Mouse (Mus musculus): ENCODE measurements around the gene 4930578G10Rik. TPM values are rescaled to one million over a fixed set of nuclear protein-coding genes. Genes with fewer than 3 reads are reported as not detected.

4930578G10Rik gene
- total and polyA plus RNA-seq, 3 experiments = not detected

DNA sequence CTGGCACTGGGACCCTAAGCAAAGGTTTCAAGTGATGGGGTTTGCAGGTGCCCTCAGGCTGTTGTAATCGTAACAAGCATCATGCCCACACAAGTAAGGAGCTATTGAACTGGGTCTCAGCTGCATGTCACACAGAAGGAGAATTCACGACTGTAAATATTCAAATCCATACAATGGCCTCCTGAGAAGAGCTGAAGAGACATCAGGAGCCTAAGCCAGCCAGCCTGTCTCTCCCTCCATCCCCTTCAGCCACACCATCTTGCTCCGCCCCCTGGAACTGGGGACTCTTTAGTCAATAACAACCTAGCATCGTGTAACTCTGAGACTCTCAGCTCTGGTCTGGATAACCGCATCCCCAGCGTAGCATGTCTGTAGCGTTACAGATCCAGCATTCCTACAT is 155.8 kb downstream of the 4930578G10Rik start:
- no peak for DNase-seq (ENCODE audit: extremely low read depth)
- Histone ChIP-seq H3K9ac (ENCODE audit: insufficient read depth, low read depth) (no peak overlapping the region), H3K79me2 (replicated peaks; ENCODE audit: control insufficient read depth, extremely low read depth, insufficient read depth, poor library complexity, severe bottlenecking) (no peaks in the 10 kb centered on the region), H3K4me2 (ENCODE audit: insufficient read depth, low read depth, poor library complexity, severe bottlenecking) (no peak overlapping the region), H3K27me3 (replicated peaks) (peaks cover 20% of the 10 kb centered on the region), H3K4me3 (replicated peaks in 1 of 3; ENCODE audit: low read depth in 2 of 3, low read length in 2 of 3, poor library complexity in 1 of 3) (no peak overlapping the region), H3K9me3 (replicated peaks; ENCODE audit: low read length) (peaks cover 3% of the 10 kb centered on the region), H3K27ac (ENCODE audit: insufficient read depth, low read depth) (no peak overlapping the region), H3K36me3 (replicated peaks in 1 of 2; ENCODE audit: control insufficient read depth in 1 of 2, insufficient read depth in 1 of 2, low read length in 1 of 2) (no peaks in the 10 kb centered on the region), H3K4me1 (ENCODE audit: control insufficient read depth in 1 of 2, insufficient read depth in 2 of 2) (no peaks in the 10 kb centered on the region)
- in situ Hi-C loops (cut with MboI; ENCODE audit: low pct_ligation_motif_present, low pct_unique_long_range_greater_than_20kb, low sequenced_read_pairs) = no loop called here
- TF ChIP-seq ZMIZ1 (IDR thresholded peaks at IDR 0.05; ENCODE audit: low read depth, low read length) = no peak
- no peak for TF ChIP-seq SIN3A (IDR thresholded peaks at IDR 0.05; ENCODE audit: low read length)
- TF ChIP-seq TBP (conservative IDR thresholded peaks at IDR 0.05; ENCODE audit: low read depth, low read length) = no peak
- no peak for TF ChIP-seq ETS1 (conservative IDR thresholded peaks at IDR 0.05; ENCODE audit: low read depth, low read length)
- no peak for TF ChIP-seq RCOR1 (conservative IDR thresholded peaks at IDR 0.05; ENCODE audit: low read depth, low read length)
- no peak for TF ChIP-seq ZKSCAN1 (IDR thresholded peaks at IDR 0.05; ENCODE audit: borderline replicate concordance, low read depth, low read length)
- no peak for TF ChIP-seq POLR2A (IDR thresholded peaks at IDR 0.05; ENCODE audit: low read depth, low read length)
- no peak for TF ChIP-seq RAD21 (IDR thresholded peaks at IDR 0.05; ENCODE audit: low read depth, low read length)
- no peak for TF ChIP-seq MXI1 (IDR thresholded peaks at IDR 0.05; ENCODE audit: low read depth, low read length)
- no peak for TF ChIP-seq MEF2A (IDR thresholded peaks at IDR 0.05; ENCODE audit: borderline replicate concordance, low read depth, low read length)
- TF ChIP-seq ZC3H11A (IDR thresholded peaks at IDR 0.05; ENCODE audit: low read depth, low read length) = no peak
- no peak for TF ChIP-seq IRF4 (IDR thresholded peaks at IDR 0.05; ENCODE audit: low read depth, low read length)
- TF ChIP-seq SMC3 (IDR thresholded peaks at IDR 0.05; ENCODE audit: low read depth, low read length) = no peak
- no peak for TF ChIP-seq JUND (conservative IDR thresholded peaks at IDR 0.05; ENCODE audit: low read depth, low read length)
- no peak for TF ChIP-seq KAT2A (IDR thresholded peaks at IDR 0.05; ENCODE audit: insufficient replicate concordance, low read length)
- TF ChIP-seq NRF1 (IDR thresholded peaks at IDR 0.05; ENCODE audit: low read depth, low read length) = no peak
- dilution Hi-C loops (cut with MboI; ENCODE audit: extremely low pct_ligation_motif_present, extremely low pct_unique_long_range_greater_than_20kb, low sequenced_read_pairs) = no loop called here

DNA sequence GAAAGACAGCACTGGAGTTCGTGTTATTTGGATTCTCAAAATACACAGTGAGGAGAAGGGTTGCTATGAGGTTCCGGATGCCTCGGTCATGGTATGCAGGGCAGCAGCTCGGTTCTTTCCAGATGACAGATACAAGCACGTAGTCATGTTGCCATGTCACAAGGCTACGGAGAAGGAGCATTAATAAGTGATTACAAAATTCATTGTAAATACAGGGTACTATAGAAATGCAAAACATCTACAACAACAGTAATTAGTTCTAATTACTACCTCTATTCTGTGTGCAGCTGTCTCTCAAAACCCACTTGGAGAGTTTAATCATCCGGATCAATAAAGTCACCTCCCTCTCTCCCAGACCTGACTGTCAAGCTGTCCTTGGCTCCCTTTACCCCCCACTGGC is 159.8 kb downstream of the 4930578G10Rik start:
- H3K27ac ChIP-seq (ENCODE audit: insufficient read depth, low read depth) = no peak overlapping the region
- no peak for DNase-seq (ENCODE audit: extremely low read depth)
- H3K79me2 ChIP-seq (replicated peaks; ENCODE audit: control insufficient read depth, extremely low read depth, insufficient read depth, poor library complexity, severe bottlenecking) = no peaks in the 10 kb centered on the region
- no peak overlapping the region for H3K4me2 ChIP-seq (ENCODE audit: insufficient read depth, low read depth, poor library complexity, severe bottlenecking)
- H3K36me3 ChIP-seq (replicated peaks in 1 of 2; ENCODE audit: control insufficient read depth in 1 of 2, insufficient read depth in 1 of 2, low read length in 1 of 2) = no peaks in the 10 kb centered on the region
- H3K4me1 ChIP-seq (ENCODE audit: control insufficient read depth in 1 of 2, insufficient read depth in 2 of 2) = no peaks in the 10 kb centered on the region
- H3K9me3 ChIP-seq (replicated peaks; ENCODE audit: low read length) = peaks cover 3% of the 10 kb centered on the region
- dilution Hi-C loops (cut with MboI; ENCODE audit: extremely low pct_ligation_motif_present, extremely low pct_unique_long_range_greater_than_20kb, low sequenced_read_pairs) = no loop called here
- no peak overlapping the region for H3K9ac ChIP-seq (ENCODE audit: insufficient read depth, low read depth)
- H3K27me3 ChIP-seq (replicated peaks) = peaks cover 41% of the 10 kb centered on the region
- in situ Hi-C loops (cut with MboI; ENCODE audit: low pct_ligation_motif_present, low pct_unique_long_range_greater_than_20kb, low sequenced_read_pairs) = no loop called here
- no peak overlapping the region for H3K4me3 ChIP-seq (replicated peaks in 1 of 3; ENCODE audit: low read depth in 2 of 3, low read length in 2 of 3, poor library complexity in 1 of 3)
- TF ChIP-seq GABPA (IDR thresholded peaks at IDR 0.05; ENCODE audit: insufficient replicate concordance, low read depth, low read length) (no peak), ZKSCAN1 (IDR thresholded peaks at IDR 0.05; ENCODE audit: borderline replicate concordance, low read depth, low read length) (no peak), MEF2A (IDR thresholded peaks at IDR 0.05; ENCODE audit: borderline replicate concordance, low read depth, low read length) (no peak), BHLHE40 (IDR thresholded peaks at IDR 0.05; ENCODE audit: low read depth, low read length) (no peak), RCOR1 (conservative IDR thresholded peaks at IDR 0.05; ENCODE audit: low read depth, low read length) (no peak), EP300 (IDR thresholded peaks at IDR 0.05; ENCODE audit: low read length) (no peak), MAX (IDR thresholded peaks at IDR 0.05; ENCODE audit: low read length) (no peak), MXI1 (IDR thresholded peaks at IDR 0.05; ENCODE audit: low read depth, low read length) (no peak), E2F4 (IDR thresholded peaks at IDR 0.05; ENCODE audit: insufficient replicate concordance, low read depth, low read length) (no peak), RAD21 (IDR thresholded peaks at IDR 0.05; ENCODE audit: low read depth, low read length) (no peak), NELFE (IDR thresholded peaks at IDR 0.05; ENCODE audit: low read depth, low read length) (no peak), MAZ (IDR thresholded peaks at IDR 0.05; ENCODE audit: low read depth, low read length) (no peak), IRF4 (IDR thresholded peaks at IDR 0.05; ENCODE audit: low read depth, low read length) (no peak), PAX5 (IDR thresholded peaks at IDR 0.05; ENCODE audit: low read length) (no peak), ZNF384 (IDR thresholded peaks at IDR 0.05; ENCODE audit: low read depth, low read length) (no peak), CHD2 (IDR thresholded peaks at IDR 0.05; ENCODE audit: low read length) (no peak), USF2 (conservative IDR thresholded peaks at IDR 0.05; ENCODE audit: low read depth, low read length) (no peak), ZMIZ1 (IDR thresholded peaks at IDR 0.05; ENCODE audit: low read depth, low read length) (no peak), ELF1 (IDR thresholded peaks at IDR 0.05; ENCODE audit: low read depth, low read length) (no peak), NRF1 (IDR thresholded peaks at IDR 0.05; ENCODE audit: low read depth, low read length) (no peak)

Data from CH12.LX (cell line).